Mouse (Mus musculus): ENCODE results near the gene 1810065E05Rik. TPM values are rescaled to one million over a fixed set of nuclear protein-coding genes. Genes with fewer than 3 reads are reported as not detected.

The 1810065E05Rik gene
- not detected in 2 replicates for polyA plus RNA-seq (2014; fragmentation: Nextera tagmentation; extraction: Ambion mirVana)

GRCm38 (mm10) chr11:58420815-58421214 lies at the start of gene 1810065E05Rik:
Gene 1810065E05Rik, plus strand, starts transcription at chr11:58421111.
- H3K4me2 ChIP-seq: no peak within 1 kb of the TSS
- 66% methylated on average over 1 of the region's 1 CpGs for WGBS
- TF ChIP-seq CTCF (IDR thresholded peaks at IDR 0.05; ENCODE audit: low read depth): no peak
- ATAC-seq (ENCODE audit: insufficient read depth): no peak
- no peak for DNase-seq
- H3K9me3 ChIP-seq (ENCODE audit: low read depth, low read length): no peaks in the 10 kb centered on the region
- H3K36me3 ChIP-seq (ENCODE audit: insufficient read depth): no peaks in the 10 kb centered on the region
- no peak within 1 kb of the TSS for H3K27ac ChIP-seq (ENCODE audit: low read depth)
- no peak within 1 kb of the TSS for H3K4me3 ChIP-seq (ENCODE audit: low read depth, low read length)
- no peaks in the 10 kb centered on the region for H3K4me1 ChIP-seq (ENCODE audit: insufficient read depth)
- no peaks in the 10 kb centered on the region for H3K27me3 ChIP-seq (ENCODE audit: insufficient read depth, low read length)
- H3K9ac ChIP-seq: no peak within 1 kb of the TSS

DNA sequence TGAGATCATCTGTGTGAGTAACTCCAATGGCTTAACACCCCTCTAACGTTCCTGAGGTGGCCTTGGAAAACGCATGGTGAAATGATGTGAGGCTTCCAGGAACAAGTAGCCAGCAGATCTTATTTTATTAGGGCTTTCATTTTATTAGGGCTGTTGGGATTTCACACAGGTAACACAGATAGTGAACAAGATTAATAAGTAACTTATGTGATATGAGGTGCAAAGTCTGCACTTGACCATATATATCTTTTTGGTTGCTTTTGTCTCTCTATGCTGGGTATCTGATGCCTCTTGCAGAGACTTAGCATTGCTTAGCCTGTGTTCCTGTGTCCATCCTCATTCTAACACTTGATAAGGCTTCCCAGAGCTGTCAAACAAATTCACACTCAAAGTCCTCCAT lies 43.6 kb upstream of the 1810065E05Rik start:
- Histone ChIP-seq H3K27me3 (ENCODE audit: insufficient read depth, low read length) (no peaks in the 10 kb centered on the region), H3K9me3 (ENCODE audit: low read depth, low read length) (no peaks in the 10 kb centered on the region), H3K4me3 (ENCODE audit: low read depth, low read length) (no peak overlapping the region), H3K36me3 (ENCODE audit: insufficient read depth) (no peaks in the 10 kb centered on the region), H3K4me2 (no peak overlapping the region), H3K27ac (ENCODE audit: low read depth) (no peak overlapping the region), H3K4me1 (ENCODE audit: insufficient read depth) (no peaks in the 10 kb centered on the region), H3K9ac (no peak overlapping the region)
- TF ChIP-seq CTCF (IDR thresholded peaks at IDR 0.05; ENCODE audit: low read depth): no peak
- ATAC-seq (ENCODE audit: insufficient read depth) (no peak), DNase-seq (no peak)
- WGBS: 32% methylated on average over 2 of the region's 2 CpGs

- Histone ChIP-seq H3K4me2 (no peak overlapping the region), H3K4me1 (ENCODE audit: insufficient read depth) (no peaks in the 10 kb centered on the region), H3K4me3 (ENCODE audit: low read depth, low read length) (no peak overlapping the region), H3K36me3 (ENCODE audit: insufficient read depth) (no peaks in the 10 kb centered on the region), H3K27me3 (ENCODE audit: insufficient read depth, low read length) (no peaks in the 10 kb centered on the region), H3K9me3 (ENCODE audit: low read depth, low read length) (no peaks in the 10 kb centered on the region), H3K9ac (no peak overlapping the region), H3K27ac (ENCODE audit: low read depth) (no peak overlapping the region)
- ATAC-seq (ENCODE audit: insufficient read depth) (no peak), DNase-seq (no peak)
- WGBS: 9% methylated on average over 1 of the region's 1 CpGs
- no peak for TF ChIP-seq CTCF (IDR thresholded peaks at IDR 0.05; ENCODE audit: low read depth)
Measured at GRCm38 (mm10) chr11:58377686-58378085, 43.2 kb upstream of the 1810065E05Rik start.

DNA sequence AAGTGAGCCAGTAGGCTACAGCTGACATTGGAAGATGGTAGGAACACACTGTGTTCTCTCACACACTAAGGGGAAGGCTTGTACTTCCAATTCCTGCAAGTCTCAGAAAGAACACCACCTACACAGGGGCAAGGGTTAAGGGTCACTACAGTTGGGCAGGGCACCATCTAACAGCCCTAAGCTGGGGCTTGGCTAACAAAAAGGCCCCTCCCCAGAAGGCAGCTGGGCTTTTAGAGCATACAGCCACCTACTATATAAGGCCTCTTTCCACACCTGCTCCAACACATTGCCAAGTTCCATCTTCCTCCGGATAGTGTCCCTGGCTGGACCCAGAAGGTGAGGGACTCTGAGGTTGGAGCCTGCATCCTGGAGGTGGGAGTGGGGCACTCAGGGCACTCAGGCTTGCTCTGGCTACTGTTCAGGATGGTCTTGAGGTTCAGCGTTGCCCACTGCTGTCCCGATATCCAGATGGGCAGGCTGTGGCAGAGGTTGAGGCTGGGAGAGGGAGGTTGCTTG lies 42.1 kb upstream of the 1810065E05Rik start, which contains the start of gene Lypd8:
Gene Lypd8 (plus strand): TSS at position 281 of the 516 bp plus-strand sequence.
- ATAC-seq (ENCODE audit: insufficient read depth): no peak
- Histone ChIP-seq H3K36me3 (ENCODE audit: insufficient read depth) (no peaks in the 10 kb centered on the region), H3K27ac (ENCODE audit: low read depth) (no peak within 1 kb of the TSS), H3K9me3 (ENCODE audit: low read depth, low read length) (no peaks in the 10 kb centered on the region), H3K4me1 (ENCODE audit: insufficient read depth) (no peaks in the 10 kb centered on the region), H3K27me3 (ENCODE audit: insufficient read depth, low read length) (no peaks in the 10 kb centered on the region), H3K9ac (no peak within 1 kb of the TSS), H3K4me3 (ENCODE audit: low read depth, low read length) (no peak within 1 kb of the TSS), H3K4me2 (no peak within 1 kb of the TSS)
- WGBS: 91% methylated on average over 3 of the region's 3 CpGs
- DNase-seq: no peak
- TF ChIP-seq CTCF (IDR thresholded peaks at IDR 0.05; ENCODE audit: low read depth): no peak

- Histone ChIP-seq H3K9me3 (ENCODE audit: low read depth, low read length) (no peaks in the 10 kb centered on the region), H3K4me2 (no peak overlapping the region), H3K4me3 (ENCODE audit: low read depth, low read length) (no peak overlapping the region), H3K9ac (no peak overlapping the region), H3K27me3 (ENCODE audit: insufficient read depth, low read length) (no peaks in the 10 kb centered on the region), H3K27ac (ENCODE audit: low read depth) (no peak overlapping the region), H3K36me3 (ENCODE audit: insufficient read depth) (no peaks in the 10 kb centered on the region), H3K4me1 (ENCODE audit: insufficient read depth) (no peaks in the 10 kb centered on the region)
- ATAC-seq (ENCODE audit: insufficient read depth) (no peak), DNase-seq (no peak)
- 79% methylated on average over 1 of the region's 1 CpGs for WGBS
- TF ChIP-seq CTCF (IDR thresholded peaks at IDR 0.05; ENCODE audit: low read depth): no peak
Measured at GRCm38 (mm10) chr11:58379516-58379915, 41.4 kb upstream of the 1810065E05Rik start.

DNA sequence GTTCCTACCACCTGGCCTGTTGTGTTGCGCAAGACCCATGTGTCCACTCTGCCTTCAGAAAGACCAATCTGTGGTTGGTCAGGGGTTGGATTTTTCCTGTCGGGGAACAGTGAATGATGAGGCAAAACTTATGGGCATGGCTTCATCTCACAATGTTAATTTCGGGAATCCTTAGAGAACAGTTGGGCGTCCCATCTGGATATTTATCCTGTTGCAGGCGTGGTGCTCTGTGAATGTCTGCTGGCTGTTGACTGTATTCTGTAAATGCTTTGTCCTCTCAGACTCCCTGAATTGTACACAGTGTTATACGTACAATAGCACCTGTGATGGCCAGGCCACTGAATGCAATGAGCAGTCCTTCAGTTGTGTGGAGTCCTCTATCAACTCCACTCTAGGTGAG lies 38.4 kb upstream of the 1810065E05Rik start:
- ATAC-seq (ENCODE audit: insufficient read depth) (no peak), DNase-seq (no peak)
- WGBS: 88% methylated on average over 6 of the region's 6 CpGs
- no peak overlapping the region for H3K27ac ChIP-seq (ENCODE audit: low read depth)
- H3K9ac ChIP-seq: no peak overlapping the region
- H3K27me3 ChIP-seq (ENCODE audit: insufficient read depth, low read length): no peaks in the 10 kb centered on the region
- H3K4me3 ChIP-seq (ENCODE audit: low read depth, low read length): no peak overlapping the region
- no peak for TF ChIP-seq CTCF (IDR thresholded peaks at IDR 0.05; ENCODE audit: low read depth)
- no peaks in the 10 kb centered on the region for H3K9me3 ChIP-seq (ENCODE audit: low read depth, low read length)
- no peaks in the 10 kb centered on the region for H3K4me1 ChIP-seq (ENCODE audit: insufficient read depth)
- no peaks in the 10 kb centered on the region for H3K36me3 ChIP-seq (ENCODE audit: insufficient read depth)
- H3K4me2 ChIP-seq: no peak overlapping the region

GRCm38 (mm10) chr11:58399985-58400645 lies 20.8 kb upstream of the 1810065E05Rik start:
- no peak for ATAC-seq (ENCODE audit: insufficient read depth)
- no peaks in the 10 kb centered on the region for H3K4me1 ChIP-seq (ENCODE audit: insufficient read depth)
- TF ChIP-seq CTCF (IDR thresholded peaks at IDR 0.05; ENCODE audit: low read depth): no peak
- no peak overlapping the region for H3K4me3 ChIP-seq (ENCODE audit: low read depth, low read length)
- no peak for DNase-seq
- H3K36me3 ChIP-seq (ENCODE audit: insufficient read depth): no peaks in the 10 kb centered on the region
- no peak overlapping the region for H3K27ac ChIP-seq (ENCODE audit: low read depth)
- no peak overlapping the region for H3K9ac ChIP-seq
- no peak overlapping the region for H3K4me2 ChIP-seq
- no peaks in the 10 kb centered on the region for H3K27me3 ChIP-seq (ENCODE audit: insufficient read depth, low read length)
- 56% methylated on average over 6 of the region's 6 CpGs for WGBS
- H3K9me3 ChIP-seq (ENCODE audit: low read depth, low read length): no peaks in the 10 kb centered on the region
